Comparison of ENCODE assay signal across 8 mouse cellular contexts in the genomic region with DNA sequence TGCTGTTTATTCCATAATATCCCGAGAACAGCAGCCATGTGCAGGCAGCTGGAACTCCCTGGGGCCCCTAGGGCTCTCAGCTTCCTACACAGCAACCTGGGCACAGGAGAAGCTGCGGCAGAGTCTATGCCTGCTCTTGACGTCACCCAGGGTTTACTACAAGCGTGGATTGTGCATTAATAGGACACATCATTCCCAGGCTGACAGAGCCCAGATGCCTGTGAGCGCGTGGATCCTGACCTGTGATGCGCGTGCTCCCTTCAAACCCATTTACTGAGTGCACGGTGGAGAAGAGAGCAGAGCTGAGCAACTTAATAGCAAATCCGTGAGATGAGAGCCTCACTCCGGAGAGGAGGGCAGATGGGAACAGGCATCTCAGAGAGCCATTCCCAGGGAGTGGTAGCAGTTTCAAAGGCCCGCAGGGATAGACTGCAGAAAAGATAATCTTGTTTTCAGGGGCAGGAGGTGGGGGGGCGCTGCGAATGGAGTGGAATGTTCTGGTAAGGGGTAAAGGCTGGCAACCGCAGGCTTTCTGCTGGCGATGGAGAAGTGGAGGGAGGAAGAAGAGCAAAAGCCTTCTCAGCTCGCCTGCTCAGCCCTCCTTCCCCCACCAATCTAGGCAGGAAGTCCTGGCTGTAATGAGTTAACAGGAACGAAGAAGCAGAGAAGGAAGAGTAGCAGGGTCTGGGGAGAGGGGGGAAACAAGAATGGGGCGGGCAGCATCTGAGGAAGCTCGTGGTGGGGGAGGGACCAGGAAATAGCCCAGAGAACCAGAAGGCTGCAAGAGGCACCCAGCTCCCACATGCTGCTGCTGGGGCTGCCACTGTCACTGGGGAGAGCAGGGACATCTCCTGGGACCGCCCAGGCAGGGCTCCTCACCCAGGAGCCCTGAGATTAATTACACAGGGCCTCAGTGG. TPM values are rescaled to one million over a fixed set of nuclear protein-coding genes. Genes with fewer than 3 reads are reported as not detected.
DNase-seq lines count a peak whose midpoint lies in the region; ATAC-seq and TF ChIP-seq lines count a peak whose summit lies in the region.

No protein-coding gene starts in this region.

- H3K4me2 ChIP-seq in forebrain, postnatal 0 days (ENCODE audit: low read depth): peak overlapping the region; percentile 36
- peak overlapping the region; percentile 43 for H3K4me2 ChIP-seq in intestine, embryonic 16.5 days (ENCODE audit: low read depth, low read length)
- peak overlapping the region; percentile 87 for H3K4me2 ChIP-seq in liver, postnatal 0 days (ENCODE audit: low read depth, low read length)

- WGBS in forebrain, postnatal 0 days: 30% methylated on average over 21 of the region's 21 CpGs
- 18% methylated on average over 21 of the region's 21 CpGs for WGBS in intestine, embryonic 16.5 days
- 34% methylated on average over 21 of the region's 21 CpGs for WGBS in liver, postnatal 0 days (ENCODE audit: insufficient replicate concordance)
- WGBS in olfactory bulb, adult 2 months: 15% methylated on average over 21 of the region's 21 CpGs

- no peaks in the 10 kb centered on the region for H3K36me3 ChIP-seq in forebrain, postnatal 0 days (ENCODE audit: insufficient read depth)
- H3K36me3 ChIP-seq in intestine, embryonic 16.5 days (ENCODE audit: control insufficient read depth, insufficient read depth, low read length): no peaks in the 10 kb centered on the region
- peaks cover 6% of the 10 kb centered on the region; the same call in 1 of the 2 replicates for H3K36me3 ChIP-seq in liver, postnatal 0 days (replicated peaks; ENCODE audit: insufficient read depth, low read length)

- H3K9me3 ChIP-seq in forebrain, postnatal 0 days (ENCODE audit: low read length): no peaks in the 10 kb centered on the region
- no peaks in the 10 kb centered on the region for H3K9me3 ChIP-seq in intestine, embryonic 16.5 days (ENCODE audit: control insufficient read depth, low read length)
- H3K9me3 ChIP-seq in liver, postnatal 0 days (ENCODE audit: low read length): no peaks in the 10 kb centered on the region

- H3K27ac ChIP-seq in forebrain, postnatal 0 days (ENCODE audit: low read depth, low read length): peak overlapping the region; percentile 68
- H3K27ac ChIP-seq in intestine, embryonic 16.5 days (ENCODE audit: low read length): peak overlapping the region; percentile 73
- peak overlapping the region; percentile 88 for H3K27ac ChIP-seq in liver, postnatal 0 days (ENCODE audit: low read depth)
- H3K27ac ChIP-seq in olfactory bulb, adult 2 months (ENCODE audit: insufficient read depth, low read depth, low read length): peak overlapping the region; percentile 62

- no peak for TF ChIP-seq POLR2A in olfactory bulb, adult 2 months (IDR thresholded peaks at IDR 0.05; ENCODE audit: insufficient read depth, low read depth, low read length)

- 0 out of 2 replicates have a peak, but pooled peaks have one; percentile 2 for ATAC-seq in forebrain, postnatal 0 days
- 0 out of 2 replicates have a peak, but pooled peaks have one; percentile 7 for ATAC-seq in intestine, embryonic 16.5 days
- no peak for ATAC-seq in liver, postnatal 0 days

- no peak for TF ChIP-seq CTCF in forebrain, postnatal 0 days (IDR thresholded peaks at IDR 0.05; ENCODE audit: low read depth)
- no peak for TF ChIP-seq CTCF in liver, postnatal 0 days (IDR thresholded peaks at IDR 0.05; ENCODE audit: low read depth)
- no peak for TF ChIP-seq CTCF in olfactory bulb, adult 2 months (IDR thresholded peaks at IDR 0.05; ENCODE audit: insufficient read depth, low read depth, low read length)

- H3K27me3 ChIP-seq in forebrain, postnatal 0 days (ENCODE audit: insufficient read depth, low read length): no peaks in the 10 kb centered on the region
- H3K27me3 ChIP-seq in intestine, embryonic 16.5 days (replicated peaks; ENCODE audit: control insufficient read depth, insufficient read depth, low read length): no peaks in the 10 kb centered on the region
- no peaks in the 10 kb centered on the region for H3K27me3 ChIP-seq in liver, postnatal 0 days (ENCODE audit: insufficient read depth, low read length)

- DNase-seq in adrenal gland, postnatal 36 days: peak; percentile 25 to 59
- DNase-seq in adrenal gland, postnatal 10 days: no peak
- peak; percentile 80 for DNase-seq in T-cell, adult 2 months (ENCODE audit: low spot score)
- peak; percentile 25 for DNase-seq in forebrain, postnatal 0 days
- peak; percentile 74 for DNase-seq in liver, postnatal 0 days
- DNase-seq in yolk sac, embryonic 10.5 days (ENCODE audit: low spot score): peak; percentile 36

- no peak for TF ChIP-seq EP300 in liver, postnatal 0 days (IDR thresholded peaks at IDR 0.05; ENCODE audit: low read depth)

- peaks cover 41% of the 10 kb centered on the region for H3K4me1 ChIP-seq in forebrain, postnatal 0 days (ENCODE audit: insufficient read depth)
- peaks cover 68% of the 10 kb centered on the region for H3K4me1 ChIP-seq in intestine, embryonic 16.5 days (ENCODE audit: control insufficient read depth, insufficient read depth, low read length)
- H3K4me1 ChIP-seq in liver, postnatal 0 days (ENCODE audit: insufficient read depth): peaks cover 68% of the 10 kb centered on the region
- peaks cover 66% of the 10 kb centered on the region for H3K4me1 ChIP-seq in olfactory bulb, adult 2 months (ENCODE audit: control insufficient read depth, insufficient read depth, low read length)

- H3K9ac ChIP-seq in forebrain, postnatal 0 days: peak overlapping the region; percentile 18; the same call in 1 of the 2 replicates
- H3K9ac ChIP-seq in intestine, embryonic 16.5 days (ENCODE audit: low read depth, low read length): peak overlapping the region; percentile 52
- peak overlapping the region; percentile 46 for H3K9ac ChIP-seq in liver, postnatal 0 days (replicated peaks)

- no peak overlapping the region for H3K4me3 ChIP-seq in forebrain, postnatal 0 days (ENCODE audit: low read depth, low read length)
- peak overlapping the region; percentile 17; the same call in 1 of the 2 replicates for H3K4me3 ChIP-seq in intestine, embryonic 16.5 days (ENCODE audit: low read length)
- H3K4me3 ChIP-seq in liver, postnatal 0 days (ENCODE audit: low read depth, low read length): peak overlapping the region; percentile 92
- peak overlapping the region; percentile 18 for H3K4me3 ChIP-seq in olfactory bulb, adult 2 months (ENCODE audit: insufficient read depth, low read depth, low read length)

RNA-seq across cellular contexts. Expression of a gene that starts 4.0 kb away (rescaled TPM):
- 10 to 100 TPM; 48.1 to 53.1 TPM for total RNA-seq in adrenal gland, postnatal 36 days (2021)
- total RNA-seq in adrenal gland, postnatal 10 days (2021): 10 to 100 TPM; 46.3 to 54.8 TPM
- total RNA-seq in forebrain, postnatal 0 days (2014; rRNA removed): 129 and 136 TPM in 2 replicates
- 23.6 and 24.6 TPM in 2 replicates for polyA plus RNA-seq in forebrain, postnatal 0 days (2015; fragmentation: Nextera tagmentation; extraction: Ambion mirVana)
- polyA plus RNA-seq in intestine, embryonic 16.5 days (2015; fragmentation: Nextera tagmentation; extraction: Ambion mirVana): 15.3 and 15.4 TPM in 2 replicates
- 11.9 and 14.8 TPM in 2 replicates for polyA plus RNA-seq in liver, postnatal 0 days (2015; fragmentation: Nextera tagmentation; extraction: Ambion mirVana)
- polyA plus RNA-seq in olfactory bulb, adult 2 months (2012; ENCODE audit: insufficient read depth, insufficient read length, low replicate concordance, missing spikeins): 210 TPM in 1 of 2 replicates, not detected in the other

RNA-seq across cellular contexts. Expression of a gene that starts 19.1 kb away (rescaled TPM):
- 1 to 10 TPM; 2.4 to 2.8 TPM for total RNA-seq in adrenal gland, postnatal 36 days (2021)
- total RNA-seq in adrenal gland, postnatal 10 days (2021): 1 to 10 TPM; 3.5 to 8.5 TPM
- 76.6 and 87.3 TPM in 2 replicates for total RNA-seq in forebrain, postnatal 0 days (2014; rRNA removed)
- polyA plus RNA-seq in forebrain, postnatal 0 days (2015; fragmentation: Nextera tagmentation; extraction: Ambion mirVana): 48.7 and 55.2 TPM in 2 replicates
- 4.1 and 4.6 TPM in 2 replicates for polyA plus RNA-seq in intestine, embryonic 16.5 days (2015; fragmentation: Nextera tagmentation; extraction: Ambion mirVana)
- polyA plus RNA-seq in liver, postnatal 0 days (2015; fragmentation: Nextera tagmentation; extraction: Ambion mirVana): 0.54 and 0.92 TPM in 2 replicates
- not detected in 2 replicates for polyA plus RNA-seq in olfactory bulb, adult 2 months (2012; ENCODE audit: insufficient read depth, insufficient read length, low replicate concordance, missing spikeins)

RNA-seq across cellular contexts. Expression of a gene that starts 33.0 kb away (rescaled TPM):
- total RNA-seq in adrenal gland, postnatal 36 days (2021): 10 to 100 TPM; 28.1 to 30.1 TPM
- total RNA-seq in adrenal gland, postnatal 10 days (2021): 10 to 100 TPM; 16.8 to 21.9 TPM
- 35.9 and 41.5 TPM in 2 replicates for total RNA-seq in forebrain, postnatal 0 days (2014; rRNA removed)
- 6.4 and 9.1 TPM in 2 replicates for polyA plus RNA-seq in forebrain, postnatal 0 days (2015; fragmentation: Nextera tagmentation; extraction: Ambion mirVana)
- 31.8 and 33.6 TPM in 2 replicates for polyA plus RNA-seq in intestine, embryonic 16.5 days (2015; fragmentation: Nextera tagmentation; extraction: Ambion mirVana)
- polyA plus RNA-seq in liver, postnatal 0 days (2015; fragmentation: Nextera tagmentation; extraction: Ambion mirVana): 3.3 and 3.4 TPM in 2 replicates
- not detected in 2 replicates for polyA plus RNA-seq in olfactory bulb, adult 2 months (2012; ENCODE audit: insufficient read depth, insufficient read length, low replicate concordance, missing spikeins)

Comparison
In these comparisons a context has a peak if more than half of its experiments do, and no peak if none do; other contexts are left out.
1. H3K4me2 ChIP-seq: peak in every context shown above with its lines; median percentile 87 in liver, postnatal 0 days; 43 in intestine, embryonic 16.5 days; 36 in forebrain, postnatal 0 days.